Mouse (Mus musculus) hindbrain, embryonic 15.5 days (tissue): Measurements from ENCODE around the gene Nf2. TPM values are rescaled to one million over a fixed set of nuclear protein-coding genes. Genes with fewer than 3 reads are reported as not detected.
"Not testable (repeated sequence)": the region's sequence is repeated elsewhere in the genome, so short reads cannot be mapped to it uniquely, and the experiment has no call there.

Experiments
- ATAC-seq: fragments of 200-750 bp; cut with Nextera tagmentation; 2 replicates; pipeline ENCODE4 v1.8.0; 2017; ENCODE audit warnings: low read depth, moderate number of reproducible peaks, moderate TSS enrichment; ENCODE audit not compliant: low FRiP score
- H3K27ac ChIP-seq: fragments of 300-500 bp; sonication (generic); replicated peaks from 2 replicates; pipeline ENCODE4 v1.5.1; 2015; ENCODE audit warnings: mild to moderate bottlenecking, inconsistent platforms
- H3K27me3 ChIP-seq: fragments of 300-500 bp; sonication (generic); 2 replicates; pipeline ENCODE4 v1.6.1; 2015; ENCODE audit warnings: control low read depth, inconsistent platforms
- H3K36me3 ChIP-seq: fragments of 300-500 bp; sonication (generic); 2 replicates; pipeline ENCODE4 v1.6.1; 2015; ENCODE audit warnings: control low read depth, inconsistent platforms
- H3K4me1 ChIP-seq: fragments of 300-500 bp; sonication (generic); replicated peaks from 2 replicates; pipeline ENCODE4 v1.6.1; 2015; ENCODE audit warnings: control low read depth, inconsistent platforms
- H3K4me2 ChIP-seq: fragments of 300-500 bp; sonication (generic); 2 replicates; pipeline ENCODE4 v1.6.1; 2015; ENCODE audit warnings: moderate library complexity, mild to moderate bottlenecking, inconsistent platforms
- H3K4me3 ChIP-seq: fragments of 300-500 bp; sonication (generic); 2 replicates; pipeline ENCODE4 v1.5.1; 2015; ENCODE audit warnings: mild to moderate bottlenecking, inconsistent platforms
- H3K9ac ChIP-seq: fragments of 300-500 bp; sonication (generic); 2 replicates; pipeline ENCODE4 v1.6.1; 2015; ENCODE audit warnings: inconsistent platforms
- H3K9me3 ChIP-seq: fragments of 300-500 bp; sonication (generic); 2 replicates; pipeline ENCODE4 v1.6.1; 2016; ENCODE audit warnings: control low read depth, inconsistent platforms
- WGBS: fragments of 180-500 bp; shearing (Covaris S2); methylation state at CpG from one replicate; pipeline ENCODE4 v1.1.7; 2015; 5-methylcytosine and 5-hydroxymethylcytosine counted together
- polyA plus RNA-seq: library from polyadenylated mRNA; unstranded; fragments of >200 nt; fragmentation: Nextera tagmentation; extraction: Ambion mirVana; gene quantifications from 2 replicates; pipeline ENCODE4 v1.2.1, GENCODE M21; 2015

The Nf2 gene
- polyA plus RNA-seq, 1 experiment from 2014 or later, result 72.3 TPM

DNA sequence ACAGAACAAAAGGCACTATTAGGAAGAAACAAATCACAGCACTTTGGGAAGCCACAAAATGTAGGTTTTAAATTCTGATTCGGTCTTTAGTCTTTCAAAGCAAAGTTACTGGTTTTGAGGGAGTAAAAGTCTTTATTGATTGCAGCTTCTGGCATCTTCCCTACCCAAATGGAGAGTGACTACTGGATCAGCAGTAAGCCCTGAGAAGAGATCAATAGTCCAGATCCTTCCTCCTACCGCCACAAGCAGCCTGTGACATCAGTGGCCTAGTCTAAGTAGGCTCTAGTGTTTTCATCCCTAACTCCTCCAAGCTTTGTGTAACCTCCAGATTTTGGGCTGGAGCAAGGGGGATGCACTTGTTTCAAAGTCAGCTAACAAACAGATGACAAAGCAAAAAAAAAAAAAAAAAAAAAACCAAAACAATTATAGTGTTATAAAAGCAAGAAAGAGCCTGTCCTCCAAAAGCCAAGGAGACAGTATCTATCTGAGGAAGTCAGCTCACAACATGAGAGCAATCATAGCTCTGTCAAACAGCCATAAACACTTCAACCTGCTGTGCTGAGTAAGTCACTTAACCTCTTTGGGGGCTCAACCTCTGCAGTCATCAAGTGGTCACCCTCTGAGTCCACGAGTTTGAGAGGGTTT, 15.9 kb downstream of the Nf2 start:
- Histone ChIP-seq H3K4me2 (no peak overlapping the region), H3K36me3 (no peaks in the 10 kb centered on the region), H3K27me3 (no peaks in the 10 kb centered on the region), H3K27ac (no peak overlapping the region), H3K9me3 (no peaks in the 10 kb centered on the region), H3K4me3 (no peak overlapping the region), H3K4me1 (no peaks in the 10 kb centered on the region), H3K9ac (no peak overlapping the region)
- WGBS, result 79% methylated on average over 3 of the region's 3 CpGs
- no peak for ATAC-seq

DNA sequence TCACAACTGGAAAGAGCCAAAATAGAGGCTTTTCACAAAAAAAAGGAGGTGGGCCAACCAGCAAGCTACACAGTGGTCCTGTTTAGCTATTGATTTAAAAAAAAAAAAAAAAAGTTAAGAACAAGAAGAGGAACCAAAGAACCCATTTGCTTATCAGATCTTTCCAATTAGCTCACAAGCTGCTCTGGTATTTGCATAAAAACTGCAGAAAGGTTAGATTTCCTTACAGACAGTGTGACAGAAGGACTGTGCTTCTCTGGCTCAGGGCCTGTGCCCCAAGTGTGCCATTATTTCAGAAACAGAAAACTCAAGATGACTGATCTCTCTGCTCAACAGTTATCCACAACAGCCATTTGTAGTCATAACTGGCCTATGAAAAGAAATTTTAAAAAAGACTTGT, 18.3 kb downstream of the Nf2 start:
- H3K36me3 ChIP-seq, result no peaks in the 10 kb centered on the region
- H3K4me2 ChIP-seq, result no peak overlapping the region
- no peaks in the 10 kb centered on the region for H3K4me1 ChIP-seq
- no peaks in the 10 kb centered on the region for H3K27me3 ChIP-seq
- H3K9ac ChIP-seq, result no peak overlapping the region
- H3K27ac ChIP-seq, result no peak overlapping the region
- no peaks in the 10 kb centered on the region for H3K9me3 ChIP-seq
- H3K4me3 ChIP-seq, result no peak overlapping the region
- no peak for ATAC-seq

DNA sequence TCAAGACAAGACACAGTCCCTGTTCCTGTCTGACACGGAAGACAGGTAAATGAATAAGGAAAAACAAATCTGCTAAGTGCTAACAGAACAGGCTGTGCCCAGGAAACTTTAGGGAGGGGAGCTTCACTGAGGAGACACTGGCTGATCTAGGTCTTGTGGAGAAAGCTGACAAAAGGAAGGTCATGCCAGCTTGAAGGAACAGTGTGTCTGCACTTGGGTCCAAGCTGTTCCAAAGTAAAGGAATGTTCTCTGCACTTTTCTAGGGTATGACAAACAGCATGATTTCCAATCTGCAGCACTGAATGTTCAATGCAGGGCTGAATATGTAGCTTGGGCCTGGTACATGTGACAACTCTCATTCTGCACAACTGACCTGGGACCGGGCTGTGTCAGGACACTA, 21.4 kb downstream of the Nf2 start:
- H3K4me2 ChIP-seq, result no peak overlapping the region
- no peak overlapping the region for H3K9ac ChIP-seq
- no peaks in the 10 kb centered on the region for H3K36me3 ChIP-seq
- H3K4me3 ChIP-seq, result no peak overlapping the region
- no peak overlapping the region for H3K27ac ChIP-seq
- 79% methylated on average over 2 of the region's 2 CpGs for WGBS
- ATAC-seq, result no peak
- H3K4me1 ChIP-seq, result no peaks in the 10 kb centered on the region
- no peaks in the 10 kb centered on the region for H3K27me3 ChIP-seq
- no peaks in the 10 kb centered on the region for H3K9me3 ChIP-seq

DNA sequence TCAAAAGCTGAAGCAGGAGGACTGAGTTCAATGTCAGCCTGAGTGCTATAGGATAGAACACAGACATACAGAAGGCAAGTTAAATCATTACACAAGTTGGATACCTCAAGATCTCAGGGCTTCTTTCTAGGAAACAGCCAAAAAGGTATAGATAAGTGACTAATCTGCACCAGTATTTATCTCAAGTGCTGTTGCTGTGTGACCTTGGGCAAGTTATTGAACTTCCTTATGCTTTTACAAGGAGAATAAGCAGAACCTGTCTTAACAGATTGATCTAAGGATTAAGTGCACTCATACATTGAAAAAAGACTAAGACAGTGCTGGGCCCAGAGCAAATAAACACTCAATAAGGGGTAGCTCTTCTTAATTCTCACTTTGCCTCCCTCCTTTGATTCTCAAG, 22.0 kb downstream of the Nf2 start:
- Histone ChIP-seq H3K4me2 (no peak overlapping the region), H3K36me3 (no peaks in the 10 kb centered on the region), H3K27ac (no peak overlapping the region), H3K4me3 (no peak overlapping the region), H3K9me3 (no peaks in the 10 kb centered on the region), H3K27me3 (no peaks in the 10 kb centered on the region), H3K9ac (no peak overlapping the region), H3K4me1 (no peaks in the 10 kb centered on the region)
- no peak for ATAC-seq

DNA sequence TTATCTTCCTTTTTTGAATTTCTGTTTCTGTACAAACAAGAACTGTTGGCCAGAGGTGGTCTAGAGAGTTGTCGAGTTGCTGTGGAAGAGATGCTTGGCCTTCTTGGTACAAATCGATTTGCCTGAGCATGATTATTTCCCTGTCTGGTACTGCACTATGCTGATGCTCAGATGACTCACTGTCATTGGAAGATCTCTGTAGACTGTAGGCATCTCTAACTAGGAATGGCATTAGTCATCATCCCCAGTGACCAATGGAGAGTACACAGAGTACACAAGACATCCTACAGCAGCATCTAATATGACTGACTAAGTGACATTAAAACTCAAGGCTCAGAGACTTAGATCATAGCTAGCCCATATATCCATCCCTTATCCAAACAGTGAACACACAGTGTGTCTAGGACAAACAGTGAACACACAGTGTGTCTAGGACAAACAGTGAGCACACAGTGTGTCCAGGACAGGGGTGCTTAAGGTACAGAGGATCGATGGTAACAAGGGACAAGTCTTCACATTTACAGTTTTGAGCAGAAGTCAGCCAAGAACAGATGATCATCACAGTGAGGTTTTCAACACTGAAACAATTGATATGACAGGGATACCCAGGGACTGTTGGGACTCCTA, 23.1 kb downstream of the Nf2 start:
- ATAC-seq, result no peak

DNA sequence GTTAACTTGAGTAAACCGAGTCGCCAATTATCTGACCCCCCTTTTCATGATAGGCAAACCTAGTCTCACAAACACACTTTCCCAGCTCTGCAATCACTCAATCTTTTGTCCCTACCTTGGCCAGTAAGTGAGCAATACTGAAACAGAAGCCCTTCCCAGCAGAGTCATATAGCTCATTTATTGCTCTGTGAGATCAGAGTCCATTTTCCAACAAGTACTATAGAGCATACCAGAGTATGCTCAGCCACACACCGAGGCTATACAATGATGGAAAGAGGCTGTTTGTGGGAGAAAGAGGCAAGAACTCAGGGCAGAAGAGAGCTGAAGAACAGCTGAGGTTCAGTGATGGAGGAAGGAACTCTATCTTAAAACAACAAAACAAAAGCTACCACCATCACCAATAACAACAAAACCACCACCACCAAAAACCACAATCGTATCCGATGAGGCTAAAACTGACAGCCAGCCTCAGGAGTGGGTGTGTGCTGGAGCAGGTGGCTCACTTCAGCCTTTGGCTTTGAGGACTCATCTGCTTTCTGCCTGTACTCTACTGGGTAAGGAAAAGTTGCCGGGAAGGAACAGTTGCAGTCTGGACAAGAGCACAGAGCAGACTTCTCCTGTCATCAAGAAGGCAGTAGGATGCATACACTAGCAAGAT, 25.6 kb downstream of the Nf2 start:
- 95% methylated on average over 6 of the region's 6 CpGs for WGBS
- H3K4me3 ChIP-seq, result no peak overlapping the region
- ATAC-seq, result no peak
- H3K4me2 ChIP-seq, result no peak overlapping the region
- H3K27me3 ChIP-seq, result no peaks in the 10 kb centered on the region
- no peak overlapping the region for H3K9ac ChIP-seq
- no peaks in the 10 kb centered on the region for H3K4me1 ChIP-seq
- no peak overlapping the region for H3K27ac ChIP-seq
- no peaks in the 10 kb centered on the region for H3K36me3 ChIP-seq
- no peaks in the 10 kb centered on the region for H3K9me3 ChIP-seq

More for the DNA sequence above, 23.1 kb downstream of the Nf2 start:
- H3K4me3 ChIP-seq, result no peak overlapping the region
- no peaks in the 10 kb centered on the region for H3K4me1 ChIP-seq
- H3K9me3 ChIP-seq, result no peaks in the 10 kb centered on the region
- no peak overlapping the region for H3K27ac ChIP-seq
- 96% methylated on average over 3 of the region's 3 CpGs for WGBS
- H3K36me3 ChIP-seq, result no peaks in the 10 kb centered on the region
- H3K4me2 ChIP-seq, result no peak overlapping the region
- H3K27me3 ChIP-seq, result no peaks in the 10 kb centered on the region
- H3K9ac ChIP-seq, result no peak overlapping the region

DNA sequence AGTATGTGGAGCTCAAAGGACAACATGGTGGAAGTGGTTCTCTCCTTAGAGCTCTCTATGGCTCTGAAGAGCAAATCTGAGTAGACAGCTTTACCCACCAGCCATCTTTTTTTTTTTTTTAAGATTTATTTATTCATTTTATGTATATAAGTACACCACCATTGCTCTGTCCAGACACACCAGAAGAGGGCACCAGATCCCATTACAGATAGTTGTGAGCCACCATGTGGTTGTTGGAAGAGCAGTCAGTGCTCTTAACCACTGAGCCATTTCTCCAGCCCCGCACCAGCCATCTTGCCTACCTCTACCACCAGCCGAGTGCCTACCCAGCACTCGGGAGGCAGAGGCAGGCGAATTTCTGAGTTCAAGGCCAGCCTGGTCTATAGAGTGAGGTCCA, 26.9 kb downstream of the Nf2 start:
- H3K9ac ChIP-seq, H3K27ac ChIP-seq, ATAC-seq, H3K4me1 ChIP-seq, H3K4me2 ChIP-seq, H3K4me3 ChIP-seq, H3K36me3 ChIP-seq, H3K9me3 ChIP-seq, H3K27me3 ChIP-seq: not testable (repeated sequence)
- WGBS, result 90% methylated on average over 4 of the region's 4 CpGs

DNA sequence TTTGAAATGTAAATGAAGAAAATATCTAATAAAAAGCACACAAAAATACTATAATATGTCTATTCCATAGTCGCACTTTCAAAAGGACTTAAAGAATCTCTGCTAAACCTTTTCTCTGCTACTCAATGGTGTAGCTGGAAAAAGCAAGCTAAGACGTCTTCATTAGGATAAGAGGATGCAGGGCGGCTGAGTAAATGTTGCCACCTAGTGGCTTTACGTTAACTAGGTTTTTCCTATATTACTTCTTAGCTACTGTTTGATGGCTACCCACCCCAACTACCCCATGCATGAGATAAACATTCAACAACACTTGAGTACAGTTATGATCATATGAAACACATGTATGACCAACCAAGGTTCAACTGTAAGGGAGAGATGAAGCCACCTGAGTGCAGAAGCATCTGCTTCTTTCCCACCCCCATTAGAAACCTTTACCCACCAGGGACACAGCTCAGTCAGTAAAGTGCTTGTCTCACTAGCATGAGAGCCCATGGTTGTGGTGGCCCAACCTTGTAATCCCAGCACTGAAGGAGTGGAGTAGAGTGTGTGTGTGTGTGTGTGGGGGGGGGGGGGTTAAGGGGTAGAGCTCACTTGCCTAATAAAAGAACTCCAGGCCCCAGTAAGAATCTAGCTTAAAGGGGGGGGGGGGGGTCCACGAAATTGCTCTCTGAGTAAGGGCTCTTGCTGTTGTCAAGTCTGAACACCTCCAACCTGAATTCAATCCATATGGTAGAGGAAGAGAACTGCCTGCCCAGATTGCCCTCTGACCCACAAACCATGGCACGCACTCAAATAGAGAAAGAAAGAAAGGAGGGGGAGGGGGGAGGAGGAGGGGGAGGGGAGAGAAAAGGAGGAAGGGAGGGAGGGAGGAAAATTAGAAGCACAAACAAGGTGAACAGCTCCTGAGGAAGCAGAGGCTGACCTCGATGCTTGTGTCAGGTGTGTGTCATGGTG, 27.6 kb downstream of the Nf2 start:
- H3K4me1 ChIP-seq, result no peaks in the 10 kb centered on the region
- 44% methylated on average over 7 of the region's 7 CpGs for WGBS
- no peak overlapping the region for H3K4me2 ChIP-seq
- no peaks in the 10 kb centered on the region for H3K27me3 ChIP-seq
- ATAC-seq, result peak; percentile 71; the same call in 1 of the 2 replicates
- no peak overlapping the region for H3K27ac ChIP-seq
- no peaks in the 10 kb centered on the region for H3K36me3 ChIP-seq
- no peak overlapping the region for H3K9ac ChIP-seq
- H3K9me3 ChIP-seq, result no peaks in the 10 kb centered on the region
- H3K4me3 ChIP-seq, result no peak overlapping the region

DNA sequence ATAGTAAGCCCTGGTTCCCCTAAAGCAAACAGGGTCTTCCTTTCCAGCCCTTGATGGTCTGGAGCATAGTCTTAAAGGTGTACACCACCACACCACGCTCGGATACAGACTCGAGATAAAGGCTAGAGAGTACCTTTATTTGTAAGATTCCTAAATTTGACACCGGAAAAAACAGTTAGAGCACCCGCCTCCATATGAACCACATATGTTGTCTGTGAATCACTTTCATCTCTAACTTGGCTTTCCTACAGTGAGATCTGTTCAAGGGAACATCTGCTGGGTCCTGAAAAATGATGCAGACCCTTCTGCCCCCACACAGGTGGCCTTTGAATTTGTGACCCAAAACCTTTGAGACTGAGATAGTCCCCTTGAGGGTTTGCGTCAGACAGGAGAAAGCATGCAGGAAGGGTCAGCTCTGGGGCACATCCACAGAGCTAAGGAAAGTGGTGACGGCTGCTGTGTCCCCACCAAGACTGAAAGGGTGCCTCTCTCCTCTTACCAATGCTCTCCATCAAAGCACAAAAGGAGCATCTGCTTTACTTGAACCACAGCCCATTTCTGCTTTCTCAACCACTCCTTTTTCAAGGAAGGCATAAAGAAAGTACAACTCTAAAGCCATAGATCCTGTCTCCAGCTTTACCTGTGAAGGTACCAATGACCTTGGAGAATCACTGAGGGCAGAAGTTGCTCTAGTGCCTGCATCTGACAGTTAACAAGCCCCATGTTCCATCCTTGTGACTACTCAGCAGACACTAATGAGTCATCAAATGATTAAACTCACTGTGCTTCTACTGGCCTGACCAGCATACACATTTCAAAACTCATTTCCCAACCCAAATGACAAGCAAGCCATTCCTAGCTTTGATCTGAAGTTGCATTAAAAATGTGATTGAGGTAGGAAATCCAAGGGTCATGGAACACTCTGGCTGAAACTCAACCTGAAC, 34.6 kb downstream of the Nf2 start:
- Histone ChIP-seq H3K4me2 (no peak overlapping the region), H3K4me3 (no peak overlapping the region), H3K36me3 (no peaks in the 10 kb centered on the region), H3K27me3 (no peaks in the 10 kb centered on the region), H3K9me3 (no peaks in the 10 kb centered on the region), H3K4me1 (no peaks in the 10 kb centered on the region), H3K9ac (no peak overlapping the region), H3K27ac (no peak overlapping the region)
- no peak for ATAC-seq
- WGBS, result 88% methylated on average over 7 of the region's 7 CpGs

DNA sequence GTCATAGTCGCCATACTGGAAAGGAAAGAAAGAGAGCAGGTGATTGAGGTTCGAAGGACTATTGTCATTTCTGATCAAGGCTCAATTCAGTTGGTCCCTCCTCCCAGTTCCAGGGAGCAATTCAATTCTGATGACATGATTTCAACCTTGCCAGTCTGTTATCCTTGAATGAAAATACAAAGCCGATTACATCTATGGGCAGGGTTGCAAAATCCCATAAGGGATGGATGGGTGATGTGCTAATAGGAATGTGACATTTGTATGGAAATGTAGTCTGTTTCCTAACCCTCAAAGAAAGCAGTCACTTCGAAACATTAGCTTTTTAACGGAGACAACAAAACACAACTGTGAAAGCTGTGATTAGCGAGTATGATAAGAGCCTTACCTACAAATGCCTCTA, 41.0 kb downstream of the Nf2 start:
- Histone ChIP-seq H3K27ac (no peak overlapping the region), H3K4me1 (peaks cover 8% of the 10 kb centered on the region; the same call in 1 of the 2 replicates), H3K9ac (no peak overlapping the region), H3K36me3 (no peaks in the 10 kb centered on the region), H3K27me3 (no peaks in the 10 kb centered on the region), H3K9me3 (no peaks in the 10 kb centered on the region), H3K4me2 (no peak overlapping the region), H3K4me3 (no peak overlapping the region)
- 79% methylated on average over 6 of the region's 6 CpGs for WGBS
- ATAC-seq, result no peak

DNA sequence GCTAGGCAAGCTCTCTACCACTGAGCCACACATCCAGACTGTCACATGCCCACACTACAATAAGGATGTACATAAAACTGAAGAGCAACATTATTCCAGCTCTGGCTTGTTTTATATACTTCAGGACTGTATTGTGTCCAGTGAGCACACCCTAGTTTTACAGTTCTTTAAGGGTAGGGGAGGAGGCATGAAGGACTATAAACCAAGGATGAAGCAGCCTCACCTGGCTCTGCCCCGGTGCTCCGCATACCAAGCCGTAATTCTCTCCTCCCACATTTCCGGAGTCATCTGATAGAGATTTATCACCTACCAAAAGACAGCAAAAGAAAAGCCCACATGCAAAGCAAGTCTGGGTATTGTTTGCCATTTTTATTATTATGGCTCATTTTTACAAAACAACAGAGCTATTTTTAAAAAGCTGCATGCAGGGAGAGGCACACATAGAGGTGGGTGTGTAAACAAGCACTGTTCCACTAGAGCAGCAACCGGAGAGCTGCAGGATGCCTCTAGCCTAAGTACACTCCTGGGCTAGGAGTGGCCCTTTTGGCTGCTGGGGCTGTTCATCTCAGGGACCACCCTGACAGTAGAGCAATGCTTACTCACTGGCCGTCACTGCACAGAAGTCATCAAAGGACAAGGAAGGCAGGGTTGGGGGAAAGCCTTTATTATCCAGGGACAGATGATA, 43.2 kb downstream of the Nf2 start:
- H3K4me3 ChIP-seq, result no peak overlapping the region
- H3K9me3 ChIP-seq, result no peaks in the 10 kb centered on the region
- H3K27me3 ChIP-seq, result no peaks in the 10 kb centered on the region
- no peak for ATAC-seq
- WGBS, result 74% methylated on average over 6 of the region's 6 CpGs
- no peak overlapping the region for H3K4me2 ChIP-seq
- H3K9ac ChIP-seq, result no peak overlapping the region
- H3K36me3 ChIP-seq, result 0 out of 2 replicates have a peak, but pooled peaks cover 7% of the 10 kb centered on the region
- H3K4me1 ChIP-seq, result peaks cover 10% of the 10 kb centered on the region; the same call in 1 of the 2 replicates
- no peak overlapping the region for H3K27ac ChIP-seq
